Mouse (Mus musculus) limb, embryonic 14.5 days (tissue): ENCODE results near the gene Cacna1a. TPM values are rescaled to one million over a fixed set of nuclear protein-coding genes. Genes with fewer than 3 reads are reported as not detected.

Experiments used
- ATAC-seq: fragments of 200-750 bp; cut with Nextera tagmentation; 2 replicates; pipeline ENCODE4 v1.8.0; 2017; ENCODE audit warnings: low read depth, moderate number of reproducible peaks, moderate TSS enrichment; ENCODE audit not compliant: low FRiP score
- DNase-seq: peaks from one replicate; pipeline ENCODE4 v3.0.0-alpha.2; 2015; ENCODE audit warnings: low spot score
- H3K27ac ChIP-seq: fragments of 300-500 bp; sonication (generic); replicated peaks from 2 replicates; pipeline ENCODE4 v1.5.1; 2014; ENCODE audit warnings: low read depth, mild to moderate bottlenecking, low read length, moderate library complexity, mixed read lengths
- H3K27me3 ChIP-seq: fragments of 300-500 bp; sonication (generic); 2 replicates; pipeline ENCODE4 v1.6.1; 2014; ENCODE audit warnings: low read length, mixed read lengths; ENCODE audit not compliant: control insufficient read depth, insufficient read depth
- H3K36me3 ChIP-seq: fragments of 300-500 bp; sonication (generic); 2 replicates; pipeline ENCODE4 v1.6.1; 2014; ENCODE audit warnings: mild to moderate bottlenecking, low read length, moderate library complexity, mixed read lengths; ENCODE audit not compliant: control insufficient read depth, insufficient read depth
- H3K4me1 ChIP-seq: fragments of 300-500 bp; sonication (generic); 2 replicates; pipeline ENCODE4 v1.6.1; 2014; ENCODE audit warnings: antibody characterized with exemption, low read length, mixed read lengths; ENCODE audit not compliant: control insufficient read depth, insufficient read depth
- H3K4me2 ChIP-seq: fragments of 300-500 bp; sonication (generic); replicated peaks from 2 replicates; pipeline ENCODE4 v1.6.1; 2014; ENCODE audit warnings: low read depth, mild to moderate bottlenecking, low read length, moderate library complexity; ENCODE audit not compliant: severe bottlenecking
- H3K4me3 ChIP-seq: fragments of 300-500 bp; sonication (generic); replicated peaks from 2 replicates; pipeline ENCODE4 v1.5.1; 2014; ENCODE audit warnings: low read length
- H3K9ac ChIP-seq: fragments of 300-500 bp; sonication (generic); 2 replicates; pipeline ENCODE4 v1.6.1; 2014; ENCODE audit warnings: mild to moderate bottlenecking, low read depth, low read length, moderate library complexity; ENCODE audit not compliant: severe bottlenecking
- H3K9me3 ChIP-seq: fragments of 300-500 bp; sonication (generic); 2 replicates; pipeline ENCODE4 v1.6.1; 2016; ENCODE audit warnings: low read length; ENCODE audit not compliant: control insufficient read depth
- POLR2A ChIP-seq: fragments of 200-500 bp; IDR thresholded peaks from 2 replicates; pipeline ENCODE4 v1.8.0; 2012; ENCODE audit warnings: inconsistent platforms, mild to moderate bottlenecking, moderate library complexity, borderline replicate concordance; ENCODE audit not compliant: insufficient read depth, insufficient read length; ENCODE audit errors: extremely low read depth
- WGBS: fragments of 180-500 bp; shearing (Covaris S2); extraction: QIAGEN DNeasy Blood & Tissue Kit; methylation state at CpG from one replicate; pipeline ENCODE4 v1.1.7; 2014; 5-methylcytosine and 5-hydroxymethylcytosine counted together
- polyA plus RNA-seq, 2 experiments: library from polyadenylated mRNA; depleted of rRNA in 1 of 2; stranded (reverse) in 1 of 2; unstranded in 1 of 2; fragments of >200 nt; fragmentation: Nextera tagmentation in 1 of 2; extraction: Ambion mirVana in 1 of 2; gene quantifications; 2 replicates each; pipeline versions ENCODE4 v1.2.1 to v1.2.3; 2012 to 2014

Gene Cacna1a
- polyA plus RNA-seq, 2 experiments = 6.8 to 24.3 TPM

DNA sequence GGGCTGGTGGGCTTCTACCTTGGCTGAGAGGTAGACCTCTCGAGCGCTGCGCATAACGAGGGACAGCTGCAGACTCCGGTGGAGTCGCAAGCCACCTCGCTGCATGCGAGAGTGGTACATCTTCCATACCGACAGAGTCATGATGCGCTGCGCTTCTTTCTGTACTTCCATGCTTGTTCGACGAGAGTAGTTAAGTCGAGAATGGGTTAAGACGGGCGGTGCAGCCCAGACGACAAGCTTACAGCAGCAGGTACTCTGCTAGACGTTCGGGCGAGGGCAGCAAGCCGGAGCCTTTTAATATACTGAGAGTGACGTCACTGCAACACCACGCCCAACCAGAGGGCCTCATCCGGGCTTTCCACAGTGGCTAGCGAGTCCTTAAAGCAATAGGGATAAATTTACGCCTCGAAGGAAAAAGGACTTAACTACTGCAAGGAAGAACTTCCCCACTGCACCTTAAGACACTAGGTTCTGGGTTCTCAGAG, 274.4 kb downstream of the Cacna1a start, which contains the start of gene Ier2:
Gene Ier2, minus strand, starts transcription at position 272 of the 485 bp plus-strand sequence.
- ATAC-seq = peak; percentile 82
- Histone ChIP-seq H3K9ac (peak within 1 kb of the TSS; percentile 89), H3K27ac (peak within 1 kb of the TSS; percentile 91), H3K4me3 (peak within 1 kb of the TSS; percentile 66), H3K4me2 (peak within 1 kb of the TSS; percentile 81), H3K27me3 (no peaks in the 10 kb centered on the region), H3K9me3 (no peaks in the 10 kb centered on the region), H3K4me1 (peaks cover 33% of the 10 kb centered on the region), H3K36me3 (no peaks in the 10 kb centered on the region; the same call in 1 of the 2 replicates)
- under 1% methylated on average over 27 of the region's 27 CpGs for WGBS
- TF ChIP-seq POLR2A = peak; percentile 99; the same call in 1 of the 2 replicates
- peak; percentile 97 for DNase-seq

DNA sequence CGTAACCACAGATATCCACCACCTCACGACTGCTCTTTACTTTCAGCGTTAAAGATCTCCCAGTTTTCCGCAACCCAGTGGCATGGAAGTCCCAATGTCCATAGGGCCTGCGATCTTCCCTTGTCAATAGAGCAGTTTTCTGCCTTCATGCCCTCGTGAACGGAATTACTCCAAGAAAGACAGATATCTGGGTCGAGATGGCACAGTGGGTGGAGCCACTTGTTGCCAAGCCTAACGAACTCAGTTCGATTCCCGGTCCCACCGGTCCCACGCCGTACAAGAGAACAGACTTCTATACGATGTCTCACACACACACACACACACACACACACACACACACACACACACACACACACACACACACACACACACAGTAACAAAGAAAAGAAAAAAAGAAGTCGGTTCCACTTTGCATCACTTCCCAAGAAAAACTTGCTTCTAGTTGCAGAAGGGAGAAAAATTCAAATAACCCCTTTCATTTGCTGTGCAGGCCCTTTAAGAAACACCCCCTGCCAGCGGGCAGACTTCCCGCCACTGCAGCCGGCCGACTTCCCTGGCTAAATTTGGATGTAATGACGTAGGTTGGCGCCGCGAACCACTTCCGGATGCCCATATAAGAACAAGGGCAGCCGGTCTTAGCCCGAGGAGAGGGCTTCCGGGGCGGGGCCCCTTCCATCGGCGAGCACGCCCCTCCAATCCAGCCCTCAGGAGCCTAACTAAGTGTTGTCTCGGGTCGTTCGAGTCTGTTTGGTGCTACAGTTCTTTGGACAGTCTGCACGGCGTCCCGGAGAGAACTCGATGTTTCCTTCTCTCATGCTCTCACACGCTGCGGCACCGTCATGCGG, 275.5 kb downstream of the Cacna1a start:
- peak; percentile 62; the same call in 1 of the 2 replicates for TF ChIP-seq POLR2A
- Histone ChIP-seq H3K4me3 (peak overlapping the region; percentile 66), H3K27ac (peak overlapping the region; percentile 91), H3K36me3 (peaks cover 7% of the 10 kb centered on the region; the same call in 1 of the 2 replicates), H3K27me3 (no peaks in the 10 kb centered on the region), H3K4me2 (peak overlapping the region; percentile 81), H3K4me1 (peaks cover 29% of the 10 kb centered on the region), H3K9ac (peak overlapping the region; percentile 70), H3K9me3 (no peaks in the 10 kb centered on the region)
- 2% methylated on average over 43 of the region's 43 CpGs for WGBS
- DNase-seq (peak; percentile 99), ATAC-seq (peak; percentile 85)

DNA sequence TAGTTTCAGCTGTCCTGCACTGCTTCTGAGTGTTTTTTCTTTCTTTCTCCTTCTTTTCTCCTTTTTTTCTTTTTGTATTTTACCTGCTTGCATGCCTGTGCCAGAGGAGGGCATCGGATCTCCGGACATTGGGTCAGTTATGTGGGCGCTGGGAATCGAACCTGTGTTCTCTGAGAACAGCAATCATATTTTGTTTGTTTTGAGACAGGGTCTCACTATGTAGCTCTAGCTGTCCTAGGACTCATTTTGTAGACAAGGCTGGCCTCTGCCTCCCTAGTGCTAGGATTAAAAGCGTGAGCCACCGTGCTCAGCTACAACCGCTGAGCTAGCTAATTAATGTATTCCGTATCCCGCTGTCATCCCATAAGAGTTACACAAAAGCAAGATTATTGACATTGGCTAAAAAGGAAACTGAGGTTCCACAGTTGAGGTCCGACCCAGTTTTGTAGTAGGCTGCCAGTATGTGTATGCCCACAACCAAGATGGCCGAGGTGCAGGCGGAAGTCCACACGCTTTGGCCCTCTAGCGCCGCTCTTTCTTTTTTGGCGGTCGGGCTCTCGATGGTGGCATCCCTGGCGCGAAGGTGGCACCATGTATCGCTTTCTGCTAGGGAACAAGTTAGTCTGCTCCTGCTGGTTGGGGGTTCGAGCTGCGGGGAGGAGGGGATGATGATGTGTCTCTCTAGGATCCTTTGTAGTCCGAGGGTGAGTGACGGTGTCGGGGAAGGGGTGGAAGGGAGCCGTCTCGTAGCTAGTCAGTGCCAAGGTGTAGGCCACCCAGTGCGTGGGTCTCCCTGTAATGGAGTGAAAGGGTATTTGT, 276.5 kb downstream of the Cacna1a start:
- H3K27me3 ChIP-seq = no peaks in the 10 kb centered on the region
- peak overlapping the region; percentile 81 for H3K4me2 ChIP-seq
- TF ChIP-seq POLR2A = peak; percentile 70; the same call in 1 of the 2 replicates
- no peaks in the 10 kb centered on the region for H3K9me3 ChIP-seq
- H3K4me3 ChIP-seq = peak overlapping the region; percentile 66
- peaks cover 11% of the 10 kb centered on the region; the same call in 1 of the 2 replicates for H3K36me3 ChIP-seq
- H3K27ac ChIP-seq = peak overlapping the region; percentile 91
- under 1% methylated on average over 29 of the region's 29 CpGs for WGBS
- peak overlapping the region; percentile 70 for H3K9ac ChIP-seq
- ATAC-seq (peak; percentile 18; the same call in 1 of the 2 replicates), DNase-seq (peak; percentile 83)
- H3K4me1 ChIP-seq = peaks cover 26% of the 10 kb centered on the region

DNA sequence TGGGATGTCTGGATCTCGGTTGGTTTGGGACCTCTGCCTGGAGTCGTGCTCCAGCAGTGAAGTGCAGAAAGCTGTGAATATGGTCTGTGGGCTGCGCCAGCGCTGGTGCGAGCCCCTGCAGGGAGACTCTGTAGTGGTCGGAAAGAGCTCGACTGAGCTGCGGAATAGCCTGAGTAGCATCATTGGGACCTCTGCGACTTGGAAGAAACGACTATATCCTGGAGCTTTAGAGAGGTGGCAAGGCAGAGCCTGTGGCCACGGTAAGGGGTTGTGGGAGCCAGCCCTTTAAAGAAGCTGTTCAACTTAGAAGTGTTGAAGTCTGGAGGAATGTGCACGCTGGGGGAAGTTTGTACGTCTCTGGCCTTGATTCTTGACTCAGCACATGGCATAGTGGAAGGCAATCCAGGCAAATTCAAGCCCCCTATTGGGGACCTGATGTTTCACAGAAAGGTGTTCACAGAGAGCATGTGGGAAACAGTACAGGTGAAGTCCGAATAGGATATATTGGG, 277.2 kb downstream of the Cacna1a start:
- no peak for TF ChIP-seq POLR2A
- no peaks in the 10 kb centered on the region for H3K9me3 ChIP-seq
- peaks cover 20% of the 10 kb centered on the region for H3K4me1 ChIP-seq
- peak overlapping the region; percentile 70 for H3K9ac ChIP-seq
- peak; percentile 4; the same call in 1 of the 2 replicates for ATAC-seq
- peak overlapping the region; percentile 81 for H3K4me2 ChIP-seq
- peak; percentile 65 for DNase-seq
- H3K36me3 ChIP-seq = peaks cover 17% of the 10 kb centered on the region
- H3K4me3 ChIP-seq = peak overlapping the region; percentile 66
- peak overlapping the region; percentile 91 for H3K27ac ChIP-seq
- H3K27me3 ChIP-seq = no peaks in the 10 kb centered on the region
- 2% methylated on average over 14 of the region's 14 CpGs for WGBS
